Mouse (Mus musculus): ENCODE measurements around the gene Hes5. TPM values are rescaled to one million over a fixed set of nuclear protein-coding genes. Genes with fewer than 3 reads are reported as not detected.

Hes5 gene
- total and polyA plus RNA-seq, 3 experiments, result not detected

- TF ChIP-seq GABPA (IDR thresholded peaks at IDR 0.05; ENCODE audit: low read depth, low read length) (no peak; the same call in 1 of the 2 replicates), NRF1 (IDR thresholded peaks at IDR 0.05; ENCODE audit: insufficient read depth, low read depth, low read length, poor library complexity, severe bottlenecking) (no peak), E2F4 (IDR thresholded peaks at IDR 0.05; ENCODE audit: borderline replicate concordance, low read depth, low read length) (no peak), TCF12 (IDR thresholded peaks at IDR 0.05; ENCODE audit: low read depth, low read length) (no peak; the same call in 1 of the 2 replicates), HCFC1 (IDR thresholded peaks at IDR 0.05; ENCODE audit: low read depth, low read length) (peak; percentile 67), TBP (IDR thresholded peaks at IDR 0.05; ENCODE audit: low read depth, low read length) (0 out of 2 replicates have a peak, but pooled peaks have one; percentile 21), ZMIZ1 (IDR thresholded peaks at IDR 0.05; ENCODE audit: low read depth, low read length) (no peak)
Measured at GRCm38 (mm10) chr4:154944121-154944590, 16.6 kb upstream of the Hes5 start (continued).

GRCm38 (mm10) chr4:154946319-154946718, 14.4 kb upstream of the Hes5 start:
- H3K79me2 ChIP-seq (ENCODE audit: control insufficient read depth, insufficient read depth, low read length, poor library complexity), result no peaks in the 10 kb centered on the region
- peaks cover 0 to 6% of the 10 kb centered on the region in 2 experiments; a peak in 2 of 4 replicates for H3K36me3 ChIP-seq (ENCODE audit: control insufficient read depth in 1 of 2, insufficient read depth in 2 of 2, low read length in 2 of 2)
- DNase-seq (ENCODE audit: low read depth, low spot score), result peak; percentile 79
- TF ChIP-seq SIN3A (IDR thresholded peaks at IDR 0.05; ENCODE audit: low read length) (no peak; the same call in 1 of the 2 replicates), TBP (IDR thresholded peaks at IDR 0.05; ENCODE audit: low read depth, low read length) (0 out of 2 replicates have a peak, but pooled peaks have one; percentile 34)
- peaks cover 0 to 17% of the 10 kb centered on the region in 2 experiments; a peak in 3 of 4 replicates for H3K4me1 ChIP-seq (ENCODE audit: control insufficient read depth in 1 of 2, insufficient read depth in 2 of 2, low read length in 2 of 2)
- H3K27ac ChIP-seq (ENCODE audit: control insufficient read depth, low read depth, low read length), result no peak overlapping the region
- H3K9me3 ChIP-seq (replicated peaks; ENCODE audit: insufficient read depth, low read length), result no peaks in the 10 kb centered on the region
- no peak overlapping the region; the same call in 1 of the 2 replicates for H3K9ac ChIP-seq (ENCODE audit: control insufficient read depth, low read depth, low read length, poor library complexity, severe bottlenecking)
- H3K27me3 ChIP-seq (ENCODE audit: control insufficient read depth in 1 of 2, insufficient read depth in 2 of 2, low read length in 2 of 2), result peaks cover 1 to 5% of the 10 kb centered on the region in 2 experiments; a peak in 3 of 4 replicates
- H3K4me3 ChIP-seq (ENCODE audit: control insufficient read depth in 1 of 2, insufficient read depth in 1 of 2, low read depth in 2 of 2, low read length in 2 of 2), result peak overlapping the region; percentile 14 to 49; a peak in 2 of 4 replicates

- no peak overlapping the region for H3K9ac ChIP-seq (ENCODE audit: control insufficient read depth, low read depth, low read length, poor library complexity, severe bottlenecking)
- H3K27me3 ChIP-seq (ENCODE audit: control insufficient read depth in 1 of 2, insufficient read depth in 2 of 2, low read length in 2 of 2), result peaks cover 4 to 8% of the 10 kb centered on the region in 2 experiments; a peak in 3 of 4 replicates
- H3K36me3 ChIP-seq (ENCODE audit: control insufficient read depth in 1 of 2, insufficient read depth in 2 of 2, low read length in 2 of 2), result no peaks in the 10 kb centered on the region
- DNase-seq (ENCODE audit: low read depth, low spot score), result no peak
- no peaks in the 10 kb centered on the region for H3K79me2 ChIP-seq (ENCODE audit: control insufficient read depth, insufficient read depth, low read length, poor library complexity)
- H3K27ac ChIP-seq (ENCODE audit: control insufficient read depth, low read depth, low read length), result no peak overlapping the region
- TF ChIP-seq TBP (IDR thresholded peaks at IDR 0.05; ENCODE audit: low read depth, low read length) (0 out of 2 replicates have a peak, but pooled peaks have one; percentile 36), USF2 (IDR thresholded peaks at IDR 0.05; ENCODE audit: borderline replicate concordance in 1 of 2, insufficient read depth in 1 of 2, low read depth in 1 of 2, low read length in 2 of 2) (no peak), GATA1 (IDR thresholded peaks at IDR 0.05; ENCODE audit: low read depth, low read length) (peak; percentile 37; the same call in 1 of the 2 replicates)
- H3K4me3 ChIP-seq (ENCODE audit: control insufficient read depth in 1 of 2, insufficient read depth in 1 of 2, low read depth in 2 of 2, low read length in 2 of 2), result no peak overlapping the region
- H3K9me3 ChIP-seq (replicated peaks; ENCODE audit: insufficient read depth, low read length), result no peaks in the 10 kb centered on the region
- peaks cover 0 to 8% of the 10 kb centered on the region in 2 experiments; a peak in 2 of 4 replicates for H3K4me1 ChIP-seq (ENCODE audit: control insufficient read depth in 1 of 2, insufficient read depth in 2 of 2, low read length in 2 of 2)
Measured at GRCm38 (mm10) chr4:154948066-154948939, 12.4 kb upstream of the Hes5 start.

All from MEL (cell line).